In the genomic region with DNA sequence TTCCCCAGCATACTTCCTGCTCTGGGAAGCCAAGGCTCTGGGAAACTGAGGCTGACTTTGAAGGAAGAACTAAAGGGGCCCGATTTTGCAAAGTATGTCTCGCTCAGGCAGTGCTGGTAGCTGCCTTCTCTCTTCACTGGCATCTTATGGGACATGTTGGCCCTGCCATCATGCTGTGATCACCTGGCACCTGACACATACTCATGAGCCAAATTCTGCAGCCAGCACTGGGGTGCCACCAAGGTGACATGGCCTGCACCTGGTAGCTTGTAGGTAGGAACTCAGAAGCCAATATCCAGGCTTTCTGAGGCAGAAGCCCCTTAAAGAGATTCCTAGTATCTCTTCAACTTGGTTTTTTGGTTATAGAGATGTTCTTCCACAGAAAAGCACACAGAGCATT, we compare ENCODE assay signal across 7 mouse cellular contexts.
"Had no signal": no experiment of that assay in that cellular context is flagged by ENCODE, and none has a peak within 500 bp of the region (broad histone marks: within the 10 kb centered on the region; RNA-seq: fewer than 3 reads in every experiment).

No protein-coding gene starts in this region.

- DNase-seq: kidney, postnatal 10 days; kidney, postnatal 4 days; left cerebral cortex, postnatal 4 days; lung, adult 18-20 months; right cerebral cortex, adult 18-20 months; right cerebral cortex, postnatal 25 days; thymus, postnatal 14 days had no signal
